Mouse (Mus musculus) CH12.LX (cell line): ENCODE results near the gene Trip4.

ENCODE experiments used
- CHD1 ChIP-seq: IDR thresholded peaks from 2 replicates; pipeline ENCODE4 v1.6.1; 2012; ENCODE audit warnings: low read depth, low read length, improper control_type of control experiment, inconsistent platforms
- CTCF ChIP-seq, 2 experiments: IDR thresholded peaks in 1 of 2; conservative IDR thresholded peaks in 1 of 2; 2 replicates each; pipeline ENCODE4 v1.5.1; 2011 to 2012; ENCODE audit warnings: low read depth in 2 of 2, low read length in 2 of 2, improper control_type of control experiment in 1 of 2, inconsistent platforms in 1 of 2, mild to moderate bottlenecking in 1 of 2, moderate library complexity in 1 of 2
- GABPA ChIP-seq: IDR thresholded peaks from 2 replicates; pipeline ENCODE4 v1.6.1; 2012; ENCODE audit warnings: low read depth, low read length, improper control_type of control experiment, inconsistent platforms; ENCODE audit not compliant: insufficient replicate concordance
- HCFC1 ChIP-seq: IDR thresholded peaks from 2 replicates; pipeline ENCODE4 v1.6.1; 2012; ENCODE audit warnings: low read depth, mild to moderate bottlenecking, inconsistent platforms, low read length, improper control_type of control experiment
- JUND ChIP-seq: conservative IDR thresholded peaks from 2 replicates; pipeline ENCODE4 v1.6.1; 2011; ENCODE audit warnings: low read depth, low read length, improper control_type of control experiment
- PAX5 ChIP-seq: IDR thresholded peaks from 2 replicates; pipeline ENCODE4 v1.6.1; 2012; ENCODE audit warnings: low read length, inconsistent platforms, mixed read lengths
- POLR2A ChIP-seq: IDR thresholded peaks from 2 replicates; pipeline ENCODE4 v1.6.1; 2011; ENCODE audit warnings: low read depth, mild to moderate bottlenecking, improper control_type of control experiment, low read length
- RAD21 ChIP-seq: IDR thresholded peaks from 2 replicates; pipeline ENCODE4 v1.6.1; 2011; ENCODE audit warnings: low read depth, mild to moderate bottlenecking, low read length, improper control_type of control experiment, moderate library complexity

- TF ChIP-seq CHD1 (no peak), JUND (no peak), PAX5 (no peak), POLR2A (no peak), CTCF (conservative IDR thresholded peaks at IDR 0.05 in 1 of 2, IDR thresholded peaks at IDR 0.05 in 1 of 2; ENCODE audit: low read depth in 2 of 2, low read length in 2 of 2) (no peak), GABPA (no peak), HCFC1 (no peak), RAD21 (no peak)
These were observed 71.7 kb downstream of the Trip4 start for GRCm38 (mm10) chr9:65836916-65837315.
